In the genomic region with DNA sequence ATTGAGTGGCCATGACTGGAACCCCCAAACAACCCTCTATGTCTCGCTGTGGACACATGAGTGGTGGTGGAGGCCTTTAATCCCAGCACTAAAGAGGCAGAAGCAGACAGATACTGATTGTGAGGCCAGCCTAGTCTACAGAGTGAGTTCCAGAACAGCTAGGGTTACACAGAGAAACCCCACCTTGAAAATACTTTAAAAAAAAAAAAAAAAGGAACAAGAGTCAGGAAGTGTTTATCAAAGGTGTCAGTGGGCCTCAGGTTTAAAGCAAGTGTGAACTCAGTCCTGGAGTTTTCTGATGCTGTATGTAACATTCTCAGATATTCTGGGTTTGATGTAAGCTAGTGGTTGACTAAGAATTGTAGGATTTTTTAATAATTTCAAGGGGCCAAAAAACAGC, we compare ENCODE assay signal across 12 mouse cellular contexts. TPM values are rescaled to one million over a fixed set of nuclear protein-coding genes. Genes with fewer than 3 reads are reported as not detected.
DNase-seq lines count a peak whose midpoint lies in the region; ATAC-seq lines count a peak whose summit lies in the region.
"Had no signal": no experiment of that assay in that cellular context is flagged by ENCODE, and none has a peak within 500 bp of the region (broad histone marks: within the 10 kb centered on the region; RNA-seq: fewer than 3 reads in every experiment).

No protein-coding gene starts in this region.

- no peak overlapping the region for H3K27ac ChIP-seq in heart, embryonic 12.5 days (ENCODE audit: poor library complexity, severe bottlenecking)
- no peak overlapping the region for H3K27ac ChIP-seq in midbrain, embryonic 11.5 days (ENCODE audit: low read depth, low read length)
- H3K27ac ChIP-seq in midbrain, embryonic 16.5 days (ENCODE audit: low read length) = no peak overlapping the region
- H3K27ac ChIP-seq in intestine, embryonic 16.5 days (ENCODE audit: low read length) = peak overlapping the region; percentile 81; the same call in 1 of the 2 replicates
- no peak overlapping the region for H3K27ac ChIP-seq in midbrain, embryonic 15.5 days

- intact Hi-C loops in heart, postnatal 14 days (cut with DNase I) = no loop called here
- intact Hi-C loops in gastrocnemius, postnatal 36 days (cut with DNase I) = no loop called here

- DNase-seq in heart, postnatal 14 days = no peak
- peak; percentile 39 for DNase-seq in midbrain, embryonic 11.5 days (ENCODE audit: low spot score, missing footprints)
- no peak for DNase-seq in gastrocnemius, postnatal 36 days
- DNase-seq in left cerebral cortex, adult 11 months (ENCODE audit: low spot score) = no peak
- DNase-seq: kidney, adult 18-20 months; lung, postnatal 10 days; right cerebral cortex, postnatal 14 days had no signal

- no peak overlapping the region for H3K4me3 ChIP-seq in heart, embryonic 12.5 days
- H3K4me3 ChIP-seq in midbrain, embryonic 11.5 days (ENCODE audit: low read depth, low read length) = no peak overlapping the region
- no peak overlapping the region for H3K4me3 ChIP-seq in midbrain, embryonic 16.5 days (ENCODE audit: low read depth, low read length)
- H3K4me3 ChIP-seq in intestine, embryonic 16.5 days (ENCODE audit: low read length) = no peak overlapping the region; the same call in 1 of the 2 replicates
- H3K4me3 ChIP-seq in midbrain, embryonic 15.5 days = no peak overlapping the region

- peak overlapping the region; percentile 71; the same call in 1 of the 2 replicates for H3K4me2 ChIP-seq in heart, embryonic 12.5 days
- no peak overlapping the region for H3K4me2 ChIP-seq in midbrain, embryonic 11.5 days
- H3K4me2 ChIP-seq in midbrain, embryonic 16.5 days (ENCODE audit: low read length) = no peak overlapping the region
- peak overlapping the region; percentile 51; the same call in 1 of the 2 replicates for H3K4me2 ChIP-seq in intestine, embryonic 16.5 days (ENCODE audit: low read depth, low read length)
- H3K4me2 ChIP-seq in midbrain, embryonic 15.5 days = peak overlapping the region; percentile 64; the same call in 1 of the 2 replicates

- 0 out of 2 replicates have a peak overlapping the region, but pooled peaks have one; percentile 30 for H3K9ac ChIP-seq in heart, embryonic 12.5 days
- no peak overlapping the region for H3K9ac ChIP-seq in midbrain, embryonic 11.5 days (ENCODE audit: low read length)
- no peak overlapping the region for H3K9ac ChIP-seq in midbrain, embryonic 16.5 days (ENCODE audit: low read depth, low read length)
- peak overlapping the region; percentile 90; the same call in 1 of the 2 replicates for H3K9ac ChIP-seq in intestine, embryonic 16.5 days (ENCODE audit: low read depth, low read length)
- no peak overlapping the region for H3K9ac ChIP-seq in midbrain, embryonic 15.5 days

- H3K36me3 ChIP-seq in heart, embryonic 12.5 days = peaks cover 15% of the 10 kb centered on the region
- no peaks in the 10 kb centered on the region; the same call in 1 of the 2 replicates for H3K36me3 ChIP-seq in midbrain, embryonic 11.5 days (ENCODE audit: control insufficient read depth, insufficient read depth, low read length)
- H3K36me3 ChIP-seq in midbrain, embryonic 16.5 days (ENCODE audit: control insufficient read depth, insufficient read depth, low read length) = peaks cover 4% of the 10 kb centered on the region; the same call in 1 of the 2 replicates
- H3K36me3 ChIP-seq in intestine, embryonic 16.5 days (ENCODE audit: control insufficient read depth, insufficient read depth, low read length) = peaks cover 2% of the 10 kb centered on the region; the same call in 1 of the 2 replicates
- peaks cover 5% of the 10 kb centered on the region for H3K36me3 ChIP-seq in midbrain, embryonic 15.5 days (replicated peaks)

- H3K27me3 ChIP-seq in heart, embryonic 12.5 days (replicated peaks) = 0 out of 2 replicates have a peak, but pooled peaks cover 2% of the 10 kb centered on the region
- no peaks in the 10 kb centered on the region for H3K27me3 ChIP-seq in midbrain, embryonic 11.5 days (ENCODE audit: control insufficient read depth, insufficient read depth, low read length)
- H3K27me3 ChIP-seq in midbrain, embryonic 16.5 days (ENCODE audit: control insufficient read depth, insufficient read depth, low read depth, low read length) = no peaks in the 10 kb centered on the region
- H3K27me3 ChIP-seq in intestine, embryonic 16.5 days (replicated peaks; ENCODE audit: control insufficient read depth, insufficient read depth, low read length) = no peaks in the 10 kb centered on the region
- 0 out of 2 replicates have a peak, but pooled peaks cover 3% of the 10 kb centered on the region for H3K27me3 ChIP-seq in midbrain, embryonic 15.5 days (replicated peaks)

- peaks cover 11% of the 10 kb centered on the region for H3K4me1 ChIP-seq in heart, embryonic 12.5 days (replicated peaks)
- H3K4me1 ChIP-seq in midbrain, embryonic 11.5 days (ENCODE audit: control insufficient read depth, insufficient read depth, low read length) = peaks cover 3% of the 10 kb centered on the region; the same call in 1 of the 2 replicates
- H3K4me1 ChIP-seq in midbrain, embryonic 16.5 days (ENCODE audit: control insufficient read depth, insufficient read depth, low read length) = peaks cover 17% of the 10 kb centered on the region
- H3K4me1 ChIP-seq in intestine, embryonic 16.5 days (ENCODE audit: control insufficient read depth, insufficient read depth, low read length) = peaks cover 12% of the 10 kb centered on the region; the same call in 1 of the 2 replicates
- peaks cover 19% of the 10 kb centered on the region for H3K4me1 ChIP-seq in midbrain, embryonic 15.5 days

- ATAC-seq in heart, embryonic 12.5 days (ENCODE audit: insufficient number of reproducible peaks, low FRiP score) = no peak
- ATAC-seq in midbrain, embryonic 11.5 days (ENCODE audit: low FRiP score) = no peak
- no peak for ATAC-seq in midbrain, embryonic 16.5 days
- ATAC-seq in intestine, embryonic 16.5 days = no peak
- no peak for ATAC-seq in midbrain, embryonic 15.5 days (replicated peaks)

- WGBS in heart, embryonic 12.5 days = 84% methylated on average over 1 of the region's 1 CpGs
- 88% methylated on average over 1 of the region's 1 CpGs for WGBS in midbrain, embryonic 11.5 days
- 97% methylated on average over 1 of the region's 1 CpGs for WGBS in midbrain, embryonic 16.5 days
- WGBS in intestine, embryonic 16.5 days = 75% methylated on average over 1 of the region's 1 CpGs
- 100% methylated on average over 1 of the region's 1 CpGs for WGBS in midbrain, embryonic 15.5 days

- H3K9me3 ChIP-seq in heart, embryonic 12.5 days (replicated peaks) = peaks cover 3% of the 10 kb centered on the region
- H3K9me3 ChIP-seq in midbrain, embryonic 11.5 days (ENCODE audit: control insufficient read depth, low read length) = peaks cover 7% of the 10 kb centered on the region; the same call in 1 of the 2 replicates
- peaks cover 2% of the 10 kb centered on the region for H3K9me3 ChIP-seq in midbrain, embryonic 16.5 days (replicated peaks; ENCODE audit: control insufficient read depth, low read length, poor library complexity, severe bottlenecking)
- H3K9me3 ChIP-seq in intestine, embryonic 16.5 days (ENCODE audit: control insufficient read depth, low read length) = peaks cover 6% of the 10 kb centered on the region; the same call in 1 of the 2 replicates
- no peaks in the 10 kb centered on the region for H3K9me3 ChIP-seq in midbrain, embryonic 15.5 days

RNA-seq across cellular contexts. Expression of gene Zfp961, which starts 1.7 kb away (rescaled TPM):
- polyA plus RNA-seq in heart, embryonic 12.5 days (2016; fragmentation: Nextera tagmentation; extraction: Ambion mirVana) = 14.6 and 14.9 TPM in 2 replicates
- total RNA-seq in heart, postnatal 14 days (2021) = 1 to 10 TPM; 8.8 to 8.9 TPM
- polyA plus RNA-seq in midbrain, embryonic 11.5 days (2014; fragmentation: Nextera tagmentation; extraction: Ambion mirVana) = 25.7 and 28.4 TPM in 2 replicates
- polyA plus RNA-seq in midbrain, embryonic 16.5 days (2015; fragmentation: Nextera tagmentation; extraction: Ambion mirVana) = 15.2 and 17.6 TPM in 2 replicates
- polyA plus RNA-seq in intestine, embryonic 16.5 days (2015; fragmentation: Nextera tagmentation; extraction: Ambion mirVana) = 24.9 and 25.0 TPM in 2 replicates
- polyA plus RNA-seq in midbrain, embryonic 15.5 days (2015; fragmentation: Nextera tagmentation; extraction: Ambion mirVana) = 16.3 and 17.4 TPM in 2 replicates
- total RNA-seq in gastrocnemius, postnatal 36 days (2021) = 1 to 10 TPM; 2.0 to 2.9 TPM

RNA-seq across cellular contexts. Expression of gene Zfp617, which starts 44.1 kb away (rescaled TPM):
- 28.1 and 30.1 TPM in 2 replicates for polyA plus RNA-seq in heart, embryonic 12.5 days (2016; fragmentation: Nextera tagmentation; extraction: Ambion mirVana)
- total RNA-seq in heart, postnatal 14 days (2021) = 10 to 100 TPM; 25.9 to 29.0 TPM
- polyA plus RNA-seq in midbrain, embryonic 11.5 days (2014; fragmentation: Nextera tagmentation; extraction: Ambion mirVana) = 39.7 and 44.2 TPM in 2 replicates
- 32.7 and 33.6 TPM in 2 replicates for polyA plus RNA-seq in midbrain, embryonic 16.5 days (2015; fragmentation: Nextera tagmentation; extraction: Ambion mirVana)
- polyA plus RNA-seq in intestine, embryonic 16.5 days (2015; fragmentation: Nextera tagmentation; extraction: Ambion mirVana) = 18.5 and 21.6 TPM in 2 replicates
- polyA plus RNA-seq in midbrain, embryonic 15.5 days (2015; fragmentation: Nextera tagmentation; extraction: Ambion mirVana) = 36.0 TPM in 2 replicates
- 10 to 100 TPM; 15.7 to 19.1 TPM for total RNA-seq in gastrocnemius, postnatal 36 days (2021)

RNA-seq across cellular contexts. Expression of gene Zfp882, which starts 44.1 kb away (rescaled TPM):
- 2.4 and 2.9 TPM in 2 replicates for polyA plus RNA-seq in heart, embryonic 12.5 days (2016; fragmentation: Nextera tagmentation; extraction: Ambion mirVana)
- 1 to 10 TPM; 3.6 to 4.0 TPM for total RNA-seq in heart, postnatal 14 days (2021)
- 7.2 and 9.2 TPM in 2 replicates for polyA plus RNA-seq in midbrain, embryonic 11.5 days (2014; fragmentation: Nextera tagmentation; extraction: Ambion mirVana)
- 18.4 and 21.2 TPM in 2 replicates for polyA plus RNA-seq in midbrain, embryonic 16.5 days (2015; fragmentation: Nextera tagmentation; extraction: Ambion mirVana)
- 3.0 and 3.8 TPM in 2 replicates for polyA plus RNA-seq in intestine, embryonic 16.5 days (2015; fragmentation: Nextera tagmentation; extraction: Ambion mirVana)
- polyA plus RNA-seq in midbrain, embryonic 15.5 days (2015; fragmentation: Nextera tagmentation; extraction: Ambion mirVana) = 21.1 and 21.8 TPM in 2 replicates
- 1 to 10 TPM; 2.1 to 2.6 TPM for total RNA-seq in gastrocnemius, postnatal 36 days (2021)

RNA-seq across cellular contexts. Expression of gene Cyp4f18, which starts 56.9 kb away (rescaled TPM):
- polyA plus RNA-seq in heart, embryonic 12.5 days (2016; fragmentation: Nextera tagmentation; extraction: Ambion mirVana) = 0.18 and 0.32 TPM in 2 replicates
- total RNA-seq in heart, postnatal 14 days (2021) = under 1 TPM; 0.38 to 0.56 TPM
- polyA plus RNA-seq in midbrain, embryonic 11.5 days (2014; fragmentation: Nextera tagmentation; extraction: Ambion mirVana) = 0.22 and 0.41 TPM in 2 replicates
- 0.42 and 0.70 TPM in 2 replicates for polyA plus RNA-seq in midbrain, embryonic 16.5 days (2015; fragmentation: Nextera tagmentation; extraction: Ambion mirVana)
- polyA plus RNA-seq in intestine, embryonic 16.5 days (2015; fragmentation: Nextera tagmentation; extraction: Ambion mirVana) = 3.3 and 3.8 TPM in 2 replicates
- polyA plus RNA-seq in midbrain, embryonic 15.5 days (2015; fragmentation: Nextera tagmentation; extraction: Ambion mirVana) = 0.96 and 0.98 TPM in 2 replicates
- under 1 TPM in 1 of 2 experiments, not detected in 1; 0.37 TPM for total RNA-seq in gastrocnemius, postnatal 36 days (2021)
- total RNA-seq: layer of hippocampus, postnatal 10 days had no signal

Comparison
In these comparisons a context has a peak if more than half of its experiments do, and no peak if none do; other contexts are left out.
1. H3K4me2 ChIP-seq: peak in heart, embryonic 12.5 days (single experiment), intestine, embryonic 16.5 days (single experiment) and midbrain, embryonic 15.5 days (single experiment); none in midbrain, embryonic 11.5 days (single experiment) and midbrain, embryonic 16.5 days (single experiment).
2. H3K9ac ChIP-seq: peak in heart, embryonic 12.5 days (single experiment) and intestine, embryonic 16.5 days (single experiment); none in midbrain, embryonic 11.5 days (single experiment), midbrain, embryonic 16.5 days (single experiment) and midbrain, embryonic 15.5 days (single experiment).